Mouse (Mus musculus) erythroblast, embryonic 14.5 days (primary cell): ENCODE data around the gene Uckl1.

Experiments
- GATA1 ChIP-seq: IDR thresholded peaks from 2 replicates; pipeline ENCODE4 v1.6.1; 2012; ENCODE audit warnings: low read length, inconsistent platforms, mixed read lengths
- TAL1 ChIP-seq: IDR thresholded peaks from 3 replicates; pipeline ENCODE4 v1.6.1; 2012; ENCODE audit warnings: low read length, inconsistent platforms, mixed read lengths

- TF ChIP-seq TAL1, result no peak
- no peak for TF ChIP-seq GATA1
These were observed 47.1 kb downstream of the Uckl1 start for GRCm38 (mm10) chr2:181537444-181538047.
